ENCODE assay signal across 8 mouse cellular contexts in genomic region chr11:58977607-58978026, GRCm38 (mm10). TPM values are rescaled to one million over a fixed set of nuclear protein-coding genes. Genes with fewer than 3 reads are reported as not detected.
DNase-seq lines count a peak whose midpoint lies in the region; ATAC-seq and TF ChIP-seq lines count a peak whose summit lies in the region.

No protein-coding gene starts in this region.

- no peak for TF ChIP-seq CTCF in layer of hippocampus, adult 2 months (conservative IDR thresholded peaks at IDR 0.05)

- no peaks in the 10 kb centered on the region for H3K27me3 ChIP-seq in hindbrain, embryonic 14.5 days (ENCODE audit: control insufficient read depth, insufficient read depth, low read length)
- no peaks in the 10 kb centered on the region for H3K27me3 ChIP-seq in midbrain, embryonic 14.5 days (ENCODE audit: control insufficient read depth, insufficient read depth, low read length)

- peaks cover 41% of the 10 kb centered on the region for H3K4me1 ChIP-seq in hindbrain, embryonic 14.5 days (replicated peaks; ENCODE audit: control insufficient read depth, insufficient read depth, low read length)
- H3K4me1 ChIP-seq in midbrain, embryonic 14.5 days (ENCODE audit: control insufficient read depth, insufficient read depth, low read length) = peaks cover 22% of the 10 kb centered on the region

- no peak for DNase-seq in layer of hippocampus, adult 2 months (ENCODE audit: low spot score in 2 of 2)
- no peak for DNase-seq in layer of hippocampus, postnatal 14 days (ENCODE audit: low spot score in 2 of 2)
- no peak for DNase-seq in hindbrain, embryonic 14.5 days (ENCODE audit: low spot score)
- no peak for DNase-seq in midbrain, embryonic 14.5 days
- no peak for DNase-seq in testis, postnatal 10 days (ENCODE audit: low spot score)
- no peak for DNase-seq in layer of hippocampus, adult 8-10 months (ENCODE audit: low spot score in 2 of 2)
- DNase-seq in cerebellum, postnatal 14 days = no peak

- peak overlapping the region; percentile 67 for H3K4me3 ChIP-seq in layer of hippocampus, adult 2 months
- H3K4me3 ChIP-seq in hindbrain, embryonic 14.5 days (replicated peaks; ENCODE audit: low read length) = peak overlapping the region; percentile 98
- H3K4me3 ChIP-seq in midbrain, embryonic 14.5 days (replicated peaks; ENCODE audit: low read depth, low read length) = peak overlapping the region; percentile 92

- peak overlapping the region; percentile 100 for H3K4me2 ChIP-seq in hindbrain, embryonic 14.5 days (replicated peaks)
- peak overlapping the region; percentile 99 for H3K4me2 ChIP-seq in midbrain, embryonic 14.5 days (ENCODE audit: low read length)

- peak overlapping the region; percentile 95 for H3K27ac ChIP-seq in layer of hippocampus, adult 2 months
- peak overlapping the region; percentile 72 for H3K27ac ChIP-seq in hindbrain, embryonic 14.5 days
- H3K27ac ChIP-seq in midbrain, embryonic 14.5 days (replicated peaks; ENCODE audit: low read depth, low read length) = peak overlapping the region; percentile 62

- H3K9ac ChIP-seq in hindbrain, embryonic 14.5 days = peak overlapping the region; percentile 94
- H3K9ac ChIP-seq in midbrain, embryonic 14.5 days (replicated peaks; ENCODE audit: low read length) = peak overlapping the region; percentile 88

- peaks cover 7% of the 10 kb centered on the region for H3K36me3 ChIP-seq in hindbrain, embryonic 14.5 days (replicated peaks; ENCODE audit: control insufficient read depth, insufficient read depth)
- peaks cover 10% of the 10 kb centered on the region for H3K36me3 ChIP-seq in midbrain, embryonic 14.5 days (ENCODE audit: control insufficient read depth, insufficient read depth, low read length)

- WGBS in hindbrain, embryonic 14.5 days = under 1% methylated on average over 21 of the region's 21 CpGs
- WGBS in midbrain, embryonic 14.5 days = under 1% methylated on average over 21 of the region's 21 CpGs

- peak; percentile 9; the same call in 1 of the 2 replicates for ATAC-seq in common myeloid progenitor, adult 5-6 weeks (replicated peaks; ENCODE audit: low read depth, poor library complexity, severe bottlenecking)
- peak; percentile 39 for ATAC-seq in hindbrain, embryonic 14.5 days (ENCODE audit: low FRiP score)
- ATAC-seq in midbrain, embryonic 14.5 days (ENCODE audit: low FRiP score, low TSS enrichment) = no peak

- no peaks in the 10 kb centered on the region for H3K9me3 ChIP-seq in hindbrain, embryonic 14.5 days (ENCODE audit: control insufficient read depth, low read length)
- H3K9me3 ChIP-seq in midbrain, embryonic 14.5 days (ENCODE audit: control insufficient read depth, low read length) = no peaks in the 10 kb centered on the region

RNA-seq across cellular contexts. Expression of gene Trim11, which starts 0.3 kb away (rescaled TPM):
- 10 to 100 TPM; 32.5 to 35.5 TPM for total RNA-seq in layer of hippocampus, adult 2 months (2021)
- total RNA-seq in layer of hippocampus, postnatal 14 days (2021) = 10 to 100 TPM; 25.5 to 27.9 TPM
- 14.8 and 16.9 TPM in 2 replicates for total RNA-seq in common myeloid progenitor, adult 5-6 weeks (2017)
- 18.9 and 22.1 TPM in 2 replicates for polyA plus RNA-seq in hindbrain, embryonic 14.5 days (2014; fragmentation: Nextera tagmentation; extraction: Ambion mirVana)
- polyA plus RNA-seq in midbrain, embryonic 14.5 days (2014; fragmentation: Nextera tagmentation; extraction: Ambion mirVana) = 18.6 and 20.8 TPM in 2 replicates
- total RNA-seq in layer of hippocampus, adult 8-10 months (2022) = 10 to 100 TPM; 28.4 to 32.5 (median 31.0) TPM

RNA-seq across cellular contexts. Expression of gene Hist3h2a, which starts 23.1 kb away (rescaled TPM):
- 10 to 100 TPM; 66.0 to 69.3 TPM for total RNA-seq in layer of hippocampus, adult 2 months (2021)
- total RNA-seq in layer of hippocampus, postnatal 14 days (2021) = 10 to 100 TPM; 59.7 to 62.5 TPM
- total RNA-seq in common myeloid progenitor, adult 5-6 weeks (2017) = 215 and 229 TPM in 2 replicates
- 86.9 and 94.9 TPM in 2 replicates for polyA plus RNA-seq in hindbrain, embryonic 14.5 days (2014; fragmentation: Nextera tagmentation; extraction: Ambion mirVana)
- 129 and 130 TPM in 2 replicates for polyA plus RNA-seq in midbrain, embryonic 14.5 days (2014; fragmentation: Nextera tagmentation; extraction: Ambion mirVana)
- total RNA-seq in layer of hippocampus, adult 8-10 months (2022) = 10 to 100 TPM; 48.9 to 64.2 (median 56.8) TPM

RNA-seq across cellular contexts. Expression of gene Trim17, which starts 23.1 kb away (rescaled TPM):
- total RNA-seq in layer of hippocampus, adult 2 months (2021) = 1 to 10 TPM; 5.3 to 6.5 TPM
- total RNA-seq in layer of hippocampus, postnatal 14 days (2021) = 1 to 10 TPM; 3.8 to 4.0 TPM
- total RNA-seq in common myeloid progenitor, adult 5-6 weeks (2017) = not detected in 2 replicates
- polyA plus RNA-seq in hindbrain, embryonic 14.5 days (2014; fragmentation: Nextera tagmentation; extraction: Ambion mirVana) = 0.76 and 1.1 TPM in 2 replicates
- polyA plus RNA-seq in midbrain, embryonic 14.5 days (2014; fragmentation: Nextera tagmentation; extraction: Ambion mirVana) = 1.1 and 1.3 TPM in 2 replicates
- 1 to 10 TPM; 2.8 to 6.3 (median 4.8) TPM for total RNA-seq in layer of hippocampus, adult 8-10 months (2022)

RNA-seq across cellular contexts. Expression of gene Hist3h2ba, which starts 28.9 kb away (rescaled TPM):
- total RNA-seq in layer of hippocampus, adult 2 months (2021) = 100 to 1,000 TPM in 1 of 2 experiments, 10 to 100 TPM in 1; 91.3 to 103 TPM
- 100 to 1,000 TPM; 117 to 123 TPM for total RNA-seq in layer of hippocampus, postnatal 14 days (2021)
- total RNA-seq in common myeloid progenitor, adult 5-6 weeks (2017) = 12.7 and 17.8 TPM in 2 replicates
- polyA plus RNA-seq in hindbrain, embryonic 14.5 days (2014; fragmentation: Nextera tagmentation; extraction: Ambion mirVana) = 109 and 138 TPM in 2 replicates
- 239 and 784 TPM in 2 replicates for polyA plus RNA-seq in midbrain, embryonic 14.5 days (2014; fragmentation: Nextera tagmentation; extraction: Ambion mirVana)
- total RNA-seq in layer of hippocampus, adult 8-10 months (2022) = 10 to 100 TPM; 71.4 to 92.2 (median 75.7) TPM

RNA-seq across cellular contexts. Expression of gene Rnf187, which starts 38.9 kb away (rescaled TPM):
- total RNA-seq in layer of hippocampus, adult 2 months (2021) = 100 to 1,000 TPM; 462 to 508 TPM
- total RNA-seq in layer of hippocampus, postnatal 14 days (2021) = 100 to 1,000 TPM; 501 to 506 TPM
- total RNA-seq in common myeloid progenitor, adult 5-6 weeks (2017) = 88.5 and 107 TPM in 2 replicates
- polyA plus RNA-seq in hindbrain, embryonic 14.5 days (2014; fragmentation: Nextera tagmentation; extraction: Ambion mirVana) = 682 and 743 TPM in 2 replicates
- polyA plus RNA-seq in midbrain, embryonic 14.5 days (2014; fragmentation: Nextera tagmentation; extraction: Ambion mirVana) = 641 and 678 TPM in 2 replicates
- total RNA-seq in layer of hippocampus, adult 8-10 months (2022) = 100 to 1,000 TPM; 426 to 450 (median 442) TPM
